Mouse (Mus musculus): Measurements from ENCODE around the gene Sh2d6. TPM values are rescaled to one million over a fixed set of nuclear protein-coding genes. Genes with fewer than 3 reads are reported as not detected.
"Not testable (repeated sequence)": the region's sequence is repeated elsewhere in the genome, so short reads cannot be mapped to it uniquely, and the experiment has no call there.

Gene Sh2d6
- total RNA-seq, 2 experiments from 2014 or later, result 0.20 to 0.26 TPM

GRCm38 (mm10) chr6:72506104-72506503 is 15.4 kb downstream of the Sh2d6 start:
- DNase-seq (ENCODE audit: low spot score in 2 of 2), result no peak

- DNase-seq (ENCODE audit: low spot score in 2 of 2), result no peak
Observed at GRCm38 (mm10) chr6:72503939-72504338, 17.6 kb downstream of the Sh2d6 start.

GRCm38 (mm10) chr6:72503309-72503708 is 18.2 kb downstream of the Sh2d6 start:
- no peak for DNase-seq (ENCODE audit: low spot score in 2 of 2)

- no peak for DNase-seq (ENCODE audit: low spot score in 2 of 2)
Observed at GRCm38 (mm10) chr6:72498950-72499349, 22.6 kb downstream of the Sh2d6 start.

- DNase-seq (ENCODE audit: low spot score in 2 of 2), result no peak
Observed at GRCm38 (mm10) chr6:72492892-72493291, 28.6 kb downstream of the Sh2d6 start.

GRCm38 (mm10) chr6:72491151-72491550 is 30.4 kb downstream of the Sh2d6 start:
- DNase-seq (ENCODE audit: low spot score in 2 of 2), result no peak

GRCm38 (mm10) chr6:72489534-72489933 is 32.0 kb downstream of the Sh2d6 start:
- DNase-seq (ENCODE audit: low spot score in 2 of 2), result no peak

- no peak for DNase-seq (ENCODE audit: low spot score in 2 of 2)
Observed at GRCm38 (mm10) chr6:72488850-72489249, 32.7 kb downstream of the Sh2d6 start.

GRCm38 (mm10) chr6:72487282-72487681 is 34.2 kb downstream of the Sh2d6 start:
- no peak for DNase-seq (ENCODE audit: low spot score in 2 of 2)

GRCm38 (mm10) chr6:72486307-72486706 is 35.2 kb downstream of the Sh2d6 start:
- DNase-seq (ENCODE audit: low spot score in 2 of 2), result no peak

- DNase-seq (ENCODE audit: low spot score in 2 of 2), result no peak
Observed at GRCm38 (mm10) chr6:72484887-72485286, 36.6 kb downstream of the Sh2d6 start.

GRCm38 (mm10) chr6:72482156-72482555 is 39.4 kb downstream of the Sh2d6 start:
- no peak for DNase-seq (ENCODE audit: low spot score in 2 of 2)

GRCm38 (mm10) chr6:72480422-72480702 is 41.1 kb downstream of the Sh2d6 start:
- no peak for DNase-seq (ENCODE audit: low spot score in 2 of 2)

- DNase-seq (ENCODE audit: low spot score in 2 of 2), result no peak
Observed at GRCm38 (mm10) chr6:72479645-72480421, 41.7 kb downstream of the Sh2d6 start.

- not testable (repeated sequence) for DNase-seq (ENCODE audit: low spot score in 2 of 2)
Observed at GRCm38 (mm10) chr6:72478691-72479090, 42.8 kb downstream of the Sh2d6 start.

- DNase-seq (ENCODE audit: low spot score in 2 of 2), result no peak
Observed at GRCm38 (mm10) chr6:72477621-72478020, 43.9 kb downstream of the Sh2d6 start.

- no peak for DNase-seq (ENCODE audit: low spot score in 2 of 2)
Observed at GRCm38 (mm10) chr6:72476836-72477235, 44.7 kb downstream of the Sh2d6 start.

GRCm38 (mm10) chr6:72475221-72475985 is 46.1 kb downstream of the Sh2d6 start:
- no peak for DNase-seq (ENCODE audit: low spot score in 2 of 2)

- peak; percentile 42 to 71 for DNase-seq (ENCODE audit: low spot score in 2 of 2)
Observed at GRCm38 (mm10) chr6:72473264-72474041, 48.1 kb downstream of the Sh2d6 start.

- no peak for DNase-seq (ENCODE audit: low spot score in 2 of 2)
Observed at GRCm38 (mm10) chr6:72466171-72466570, 55.3 kb downstream of the Sh2d6 start.

- peak in 1 of 2 experiments; percentile 29 for DNase-seq (ENCODE audit: low spot score in 2 of 2)
Observed at GRCm38 (mm10) chr6:72465361-72466157, 55.9 kb downstream of the Sh2d6 start.

All from gastrocnemius, postnatal 4 days (tissue).